Mouse (Mus musculus) bone marrow, adult 2 months (tissue): ENCODE results near the gene Tgfbi.

Experiments used
- CTCF ChIP-seq: fragments of 200-500 bp; IDR thresholded peaks from 2 replicates; pipeline ENCODE4 v1.5.1; 2011; ENCODE audit warnings: low read length, control low read depth; ENCODE audit not compliant: control insufficient read depth, insufficient read depth
- POLR2A ChIP-seq: fragments of 200-500 bp; IDR thresholded peaks from 2 replicates; pipeline ENCODE4 v1.6.1; 2011; ENCODE audit warnings: low read depth, mild to moderate bottlenecking, control low read depth, low read length, borderline replicate concordance; ENCODE audit not compliant: control insufficient read depth

GRCm38 (mm10) chr13:56616386-56616785 is 7.1 kb downstream of the Tgfbi start:
- no peak for TF ChIP-seq CTCF
- no peak for TF ChIP-seq POLR2A
